21 mouse cellular contexts compared by ENCODE assay signal in the genomic region with DNA sequence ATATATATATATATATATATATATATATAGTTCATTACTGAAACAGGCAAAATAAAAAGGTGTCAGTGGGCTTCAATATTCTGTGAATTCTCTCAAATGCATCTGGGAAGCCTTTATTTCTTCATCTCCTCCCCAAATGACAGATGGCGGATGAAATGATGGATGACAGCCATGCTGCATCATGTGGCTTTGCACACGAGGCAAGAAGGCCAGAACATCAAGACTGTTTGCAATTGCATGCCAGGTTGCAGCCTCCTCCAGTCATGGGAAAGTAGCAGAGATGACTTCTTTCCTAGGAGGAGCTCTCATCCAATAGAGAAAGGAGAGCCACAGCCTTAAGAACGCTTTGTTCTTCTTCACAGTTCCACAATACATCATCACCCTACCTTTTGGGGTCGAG.
DNase-seq lines count a peak whose midpoint lies in the region; ATAC-seq and TF ChIP-seq lines count a peak whose summit lies in the region.
"Had no signal": no experiment of that assay in that cellular context is flagged by ENCODE, and none has a peak within 500 bp of the region (broad histone marks: within the 10 kb centered on the region; RNA-seq: fewer than 3 reads in every experiment).

No protein-coding gene starts in this region.

- 81% methylated on average over 4 of the region's 4 CpGs for WGBS in forebrain, embryonic 14.5 days
- WGBS in forebrain, embryonic 10.5 days = 87% methylated on average over 4 of the region's 4 CpGs
- 61% methylated on average over 4 of the region's 4 CpGs for WGBS in hindbrain, postnatal 0 days
- 75% methylated on average over 4 of the region's 4 CpGs for WGBS in hindbrain, embryonic 12.5 days

- H3K9ac ChIP-seq in forebrain, embryonic 14.5 days (ENCODE audit: low read length) = no peak overlapping the region
- no peak overlapping the region for H3K9ac ChIP-seq in hindbrain, postnatal 0 days (replicated peaks; ENCODE audit: low read length)
- H3K9ac ChIP-seq in hindbrain, embryonic 12.5 days = no peak overlapping the region
- H3K9ac ChIP-seq: embryonic facial prominence, embryonic 15.5 days; heart, embryonic 13.5 days had no signal

- no peak for ATAC-seq in forebrain, embryonic 14.5 days
- no peak for ATAC-seq in hindbrain, postnatal 0 days
- ATAC-seq in hindbrain, embryonic 12.5 days (ENCODE audit: low FRiP score) = no peak
- ATAC-seq: activated CD4-positive, CD25-positive, alpha-beta regulatory T cell, adult 4 months; hindbrain, embryonic 16.5 days; Patski had no signal

- H3K4me1 ChIP-seq in forebrain, embryonic 14.5 days (ENCODE audit: control insufficient read depth, insufficient read depth, low read length) = no peaks in the 10 kb centered on the region
- no peaks in the 10 kb centered on the region for H3K4me1 ChIP-seq in forebrain, embryonic 10.5 days
- H3K4me1 ChIP-seq in hindbrain, postnatal 0 days (ENCODE audit: insufficient read depth, low read length) = no peaks in the 10 kb centered on the region
- H3K4me1 ChIP-seq in hindbrain, embryonic 12.5 days = no peaks in the 10 kb centered on the region
- H3K4me1 ChIP-seq: embryonic facial prominence, embryonic 15.5 days had no signal

- H3K4me3 ChIP-seq in forebrain, embryonic 14.5 days (ENCODE audit: low read depth, low read length) = no peak overlapping the region
- no peak overlapping the region for H3K4me3 ChIP-seq in forebrain, embryonic 10.5 days
- no peak overlapping the region for H3K4me3 ChIP-seq in hindbrain, postnatal 0 days (ENCODE audit: low read length)
- no peak overlapping the region for H3K4me3 ChIP-seq in hindbrain, embryonic 12.5 days
- H3K4me3 ChIP-seq: embryonic facial prominence, embryonic 15.5 days; erythroblast, embryonic 14.5 days; gastrocnemius, adult 2 months; heart, embryonic 13.5 days had no signal

- H3K27me3 ChIP-seq in forebrain, embryonic 14.5 days (replicated peaks; ENCODE audit: control insufficient read depth, insufficient read depth, low read length) = no peaks in the 10 kb centered on the region
- no peaks in the 10 kb centered on the region for H3K27me3 ChIP-seq in forebrain, embryonic 10.5 days (ENCODE audit: poor library complexity, severe bottlenecking)
- H3K27me3 ChIP-seq in hindbrain, postnatal 0 days (ENCODE audit: insufficient read depth, low read length) = no peaks in the 10 kb centered on the region
- H3K27me3 ChIP-seq in hindbrain, embryonic 12.5 days = no peaks in the 10 kb centered on the region
- H3K27me3 ChIP-seq: CH12.LX; embryonic facial prominence, embryonic 15.5 days; heart, embryonic 13.5 days had no signal

- no peak overlapping the region for H3K4me2 ChIP-seq in forebrain, embryonic 14.5 days (ENCODE audit: low read length)
- no peak overlapping the region for H3K4me2 ChIP-seq in hindbrain, postnatal 0 days (ENCODE audit: low read depth, low read length)
- H3K4me2 ChIP-seq in hindbrain, embryonic 12.5 days (replicated peaks) = no peak overlapping the region
- H3K4me2 ChIP-seq: embryonic facial prominence, embryonic 15.5 days; heart, embryonic 13.5 days had no signal

- no peaks in the 10 kb centered on the region for H3K36me3 ChIP-seq in forebrain, embryonic 14.5 days (ENCODE audit: control insufficient read depth, insufficient read depth, low read length)
- H3K36me3 ChIP-seq in forebrain, embryonic 10.5 days (replicated peaks) = no peaks in the 10 kb centered on the region
- no peaks in the 10 kb centered on the region for H3K36me3 ChIP-seq in hindbrain, postnatal 0 days (ENCODE audit: insufficient read depth, low read length)
- no peaks in the 10 kb centered on the region for H3K36me3 ChIP-seq in hindbrain, embryonic 12.5 days
- H3K36me3 ChIP-seq: embryonic facial prominence, embryonic 15.5 days; heart, embryonic 13.5 days had no signal

- H3K27ac ChIP-seq in forebrain, embryonic 14.5 days (ENCODE audit: low read depth, low read length) = 0 out of 2 replicates have a peak overlapping the region, but pooled peaks have one; percentile 33
- H3K27ac ChIP-seq in forebrain, embryonic 10.5 days = no peak overlapping the region
- no peak overlapping the region for H3K27ac ChIP-seq in hindbrain, postnatal 0 days
- H3K27ac ChIP-seq in hindbrain, embryonic 12.5 days = no peak overlapping the region
- H3K27ac ChIP-seq: embryonic facial prominence, embryonic 15.5 days; gastrocnemius, adult 2 months; heart, embryonic 13.5 days had no signal

- no peak for TF ChIP-seq CTCF in hindbrain, postnatal 0 days (IDR thresholded peaks at IDR 0.05; ENCODE audit: low read depth)

- H3K9me3 ChIP-seq in forebrain, embryonic 14.5 days (replicated peaks; ENCODE audit: control insufficient read depth, low read length) = no peaks in the 10 kb centered on the region
- H3K9me3 ChIP-seq in forebrain, embryonic 10.5 days = no peaks in the 10 kb centered on the region
- H3K9me3 ChIP-seq in hindbrain, postnatal 0 days (ENCODE audit: low read length) = no peaks in the 10 kb centered on the region
- H3K9me3 ChIP-seq in hindbrain, embryonic 12.5 days (replicated peaks) = no peaks in the 10 kb centered on the region
- H3K9me3 ChIP-seq: embryonic facial prominence, embryonic 15.5 days; heart, embryonic 13.5 days had no signal

- DNase-seq in forebrain, embryonic 14.5 days (ENCODE audit: low spot score) = peak; percentile 45
- DNase-seq in forebrain, embryonic 10.5 days (ENCODE audit: extremely low spot score, low spot score) = no peak
- peak; percentile 10 for DNase-seq in hindbrain, postnatal 0 days (ENCODE audit: low spot score)
- DNase-seq in brain, adult 2 months (ENCODE audit: low read depth, low spot score) = peak; percentile 7
- DNase-seq in brain, embryonic 18.5 days (ENCODE audit: low read depth, low spot score) = peak; percentile 51
- DNase-seq: adrenal gland, postnatal 14 days; cerebellum, adult 11-12 months; cerebellum, adult 9-10 months; gastrocnemius, adult 2 months; gastrocnemius, postnatal 36 days; heart, adult 11 months; heart, postnatal 36 days; kidney, adult 11 months had no signal
